Mouse (Mus musculus) hindbrain, embryonic 11.5 days (tissue): Measurements from ENCODE around the gene Pcbp4. TPM values are rescaled to one million over a fixed set of nuclear protein-coding genes. Genes with fewer than 3 reads are reported as not detected.

Experiments used
- ATAC-seq: fragments of 200-750 bp; cut with Nextera tagmentation; 2 replicates; pipeline ENCODE4 v1.8.0; 2017; ENCODE audit warnings: mild to moderate bottlenecking, moderate TSS enrichment, moderate library complexity; ENCODE audit not compliant: low FRiP score
- DNase-seq: peaks from one replicate; pipeline ENCODE4 v3.0.0-alpha.2; 2015; ENCODE audit warnings: low spot score
- H3K27ac ChIP-seq: fragments of 300-500 bp; sonication (generic); 2 replicates; pipeline ENCODE4 v1.5.1; 2014; ENCODE audit warnings: mild to moderate bottlenecking, low read depth, low read length
- H3K27me3 ChIP-seq: fragments of 300-500 bp; sonication (generic); 2 replicates; pipeline ENCODE4 v1.6.1; 2014; ENCODE audit warnings: mild to moderate bottlenecking, low read length, moderate library complexity, mixed read lengths; ENCODE audit not compliant: control insufficient read depth, insufficient read depth
- H3K36me3 ChIP-seq: fragments of 300-500 bp; sonication (generic); 2 replicates; pipeline ENCODE4 v1.6.1; 2014; ENCODE audit warnings: mild to moderate bottlenecking, low read length, moderate library complexity, mixed read lengths; ENCODE audit not compliant: control insufficient read depth, insufficient read depth
- H3K4me1 ChIP-seq: fragments of 300-500 bp; sonication (generic); replicated peaks from 2 replicates; pipeline ENCODE4 v1.6.1; 2014; ENCODE audit warnings: low read length, mixed read lengths; ENCODE audit not compliant: control insufficient read depth, insufficient read depth
- H3K4me2 ChIP-seq: fragments of 300-500 bp; sonication (generic); replicated peaks from 2 replicates; pipeline ENCODE4 v1.6.1; 2014; ENCODE audit warnings: mild to moderate bottlenecking, low read depth, low read length
- H3K4me3 ChIP-seq: fragments of 300-500 bp; sonication (generic); 2 replicates; pipeline ENCODE4 v1.5.1; 2014; ENCODE audit warnings: low read depth, low read length
- H3K9ac ChIP-seq: fragments of 300-500 bp; sonication (generic); 2 replicates; pipeline ENCODE4 v1.6.1; 2014; ENCODE audit warnings: low read depth, low read length
- H3K9me3 ChIP-seq: fragments of 300-500 bp; sonication (generic); 2 replicates; pipeline ENCODE4 v1.6.1; 2016; ENCODE audit warnings: low read length; ENCODE audit not compliant: control insufficient read depth
- WGBS: fragments of 180-500 bp; shearing (Covaris S2); extraction: QIAGEN DNeasy Blood & Tissue Kit; methylation state at CpG from one replicate; pipeline ENCODE4 v1.1.7; 2014; 5-methylcytosine and 5-hydroxymethylcytosine counted together
- polyA plus RNA-seq: library from polyadenylated mRNA; unstranded; fragments of >200 nt; fragmentation: Nextera tagmentation; extraction: Ambion mirVana; gene quantifications from 2 replicates; pipeline ENCODE4 v1.2.1, GENCODE M21; 2014

The Pcbp4 gene
- polyA plus RNA-seq, 1 experiment from 2014 or later, result 222 TPM

- no peak for DNase-seq
- Histone ChIP-seq H3K27ac (no peak overlapping the region), H3K9ac (no peak overlapping the region), H3K9me3 (no peaks in the 10 kb centered on the region), H3K36me3 (no peaks in the 10 kb centered on the region), H3K4me3 (no peak overlapping the region), H3K4me1 (0 out of 2 replicates have a peak, but pooled peaks cover 4% of the 10 kb centered on the region), H3K27me3 (no peaks in the 10 kb centered on the region), H3K4me2 (no peak overlapping the region)
- ATAC-seq, result no peak
- WGBS, result 72% methylated on average over 4 of the region's 4 CpGs
Measured at GRCm38 (mm10) chr9:106472321-106472720, 19.2 kb downstream of the Pcbp4 start.

GRCm38 (mm10) chr9:106473081-106473752 is 20.1 kb downstream of the Pcbp4 start:
- ATAC-seq, result no peak
- H3K4me3 ChIP-seq, result no peak overlapping the region
- DNase-seq, result no peak
- H3K27ac ChIP-seq, result no peak overlapping the region
- no peaks in the 10 kb centered on the region for H3K36me3 ChIP-seq
- H3K9me3 ChIP-seq, result no peaks in the 10 kb centered on the region
- no peaks in the 10 kb centered on the region for H3K27me3 ChIP-seq
- no peak overlapping the region for H3K4me2 ChIP-seq
- WGBS, result 86% methylated on average over 16 of the region's 16 CpGs
- H3K4me1 ChIP-seq, result peaks cover 9% of the 10 kb centered on the region; the same call in 1 of the 2 replicates
- no peak overlapping the region for H3K9ac ChIP-seq

- Histone ChIP-seq H3K9ac (no peak overlapping the region), H3K9me3 (no peaks in the 10 kb centered on the region)
- 77% methylated on average over 5 of the region's 5 CpGs for WGBS
Measured at GRCm38 (mm10) chr9:106473753-106474105, 20.6 kb downstream of the Pcbp4 start.

GRCm38 (mm10) chr9:106474456-106474855 is 21.4 kb downstream of the Pcbp4 start:
- no peak overlapping the region for H3K27ac ChIP-seq
- ATAC-seq (peak; percentile 12; the same call in 1 of the 2 replicates), DNase-seq (peak; percentile 81)
- H3K4me2 ChIP-seq, result no peak overlapping the region
- no peaks in the 10 kb centered on the region for H3K27me3 ChIP-seq
- WGBS, result 6% methylated on average over 6 of the region's 6 CpGs
- no peaks in the 10 kb centered on the region for H3K9me3 ChIP-seq
- no peaks in the 10 kb centered on the region for H3K36me3 ChIP-seq
- peaks cover 9% of the 10 kb centered on the region; the same call in 1 of the 2 replicates for H3K4me1 ChIP-seq
- H3K9ac ChIP-seq, result peak overlapping the region; percentile 40; the same call in 1 of the 2 replicates
- H3K4me3 ChIP-seq, result no peak overlapping the region

More at GRCm38 (mm10) chr9:106473753-106474105, 20.6 kb downstream of the Pcbp4 start:
- Histone ChIP-seq H3K4me3 (no peak overlapping the region), H3K4me2 (no peak overlapping the region), H3K27ac (no peak overlapping the region), H3K27me3 (no peaks in the 10 kb centered on the region), H3K4me1 (peaks cover 9% of the 10 kb centered on the region; the same call in 1 of the 2 replicates), H3K36me3 (no peaks in the 10 kb centered on the region)
- ATAC-seq (no peak), DNase-seq (no peak)

GRCm38 (mm10) chr9:106475046-106475445 is 22.0 kb downstream of the Pcbp4 start:
- no peak overlapping the region for H3K27ac ChIP-seq
- no peak for ATAC-seq
- no peak overlapping the region for H3K9ac ChIP-seq
- H3K36me3 ChIP-seq, result no peaks in the 10 kb centered on the region
- no peak overlapping the region for H3K4me2 ChIP-seq
- H3K9me3 ChIP-seq, result no peaks in the 10 kb centered on the region
- peaks cover 9% of the 10 kb centered on the region; the same call in 1 of the 2 replicates for H3K4me1 ChIP-seq
- 60% methylated on average over 7 of the region's 7 CpGs for WGBS
- H3K4me3 ChIP-seq, result no peak overlapping the region
- no peak for DNase-seq
- H3K27me3 ChIP-seq, result no peaks in the 10 kb centered on the region

GRCm38 (mm10) chr9:106475663-106476001 is 22.5 kb downstream of the Pcbp4 start, which contains the start of gene Rrp9:
TSS of gene Rrp9 (plus strand) at chr9:106475963.
- 0 out of 2 replicates have a peak within 1 kb of the TSS, but pooled peaks have one; percentile 19 for H3K4me2 ChIP-seq
- 90% methylated on average over 10 of the region's 10 CpGs for WGBS
- peaks cover 9% of the 10 kb centered on the region; the same call in 1 of the 2 replicates for H3K4me1 ChIP-seq

GRCm38 (mm10) chr9:106476002-106476923 is 23.2 kb downstream of the Pcbp4 start:
- H3K4me2 ChIP-seq, result 0 out of 2 replicates have a peak overlapping the region, but pooled peaks have one; percentile 19
- no peaks in the 10 kb centered on the region for H3K9me3 ChIP-seq
- WGBS, result 34% methylated on average over 16 of the region's 16 CpGs
- ATAC-seq, result peak; percentile 58; the same call in 1 of the 2 replicates
- H3K36me3 ChIP-seq, result no peaks in the 10 kb centered on the region
- H3K27me3 ChIP-seq, result no peaks in the 10 kb centered on the region
- peaks cover 9% of the 10 kb centered on the region; the same call in 1 of the 2 replicates for H3K4me1 ChIP-seq
- DNase-seq, result no peak
- no peak overlapping the region for H3K9ac ChIP-seq
- no peak overlapping the region for H3K27ac ChIP-seq
- no peak overlapping the region for H3K4me3 ChIP-seq

More at GRCm38 (mm10) chr9:106475663-106476001, 22.5 kb downstream of the Pcbp4 start, which contains the start of gene Rrp9:
- no peaks in the 10 kb centered on the region for H3K9me3 ChIP-seq
- H3K36me3 ChIP-seq, result no peaks in the 10 kb centered on the region
- ATAC-seq, result no peak
- H3K9ac ChIP-seq, result no peak within 1 kb of the TSS
- no peak within 1 kb of the TSS for H3K4me3 ChIP-seq
- DNase-seq, result no peak
- no peaks in the 10 kb centered on the region for H3K27me3 ChIP-seq
- no peak within 1 kb of the TSS for H3K27ac ChIP-seq

- DNase-seq, result peak; percentile 99
- Histone ChIP-seq H3K4me1 (peaks cover 7% of the 10 kb centered on the region; the same call in 1 of the 2 replicates), H3K27me3 (no peaks in the 10 kb centered on the region), H3K27ac (no peak within 1 kb of the TSS), H3K9ac (peak within 1 kb of the TSS; percentile 56), H3K9me3 (no peaks in the 10 kb centered on the region), H3K4me2 (peak within 1 kb of the TSS; percentile 93), H3K4me3 (peak within 1 kb of the TSS; percentile 74), H3K36me3 (no peaks in the 10 kb centered on the region)
- under 1% methylated on average over 41 of the region's 41 CpGs for WGBS
- ATAC-seq, result peak; percentile 98
Measured at GRCm38 (mm10) chr9:106476924-106477484, 23.9 kb downstream of the Pcbp4 start, which contains the start of gene Parp3. TSS of gene Parp3 (minus strand) at chr9:106476949.
